Mouse (Mus musculus) lung, postnatal 10 days (tissue): ENCODE data around the gene Gxylt2.

Source experiments
- DNase-seq: peaks from one replicate; pipeline ENCODE4 v3.0.0; 2021

Gene Gxylt2

DNA sequence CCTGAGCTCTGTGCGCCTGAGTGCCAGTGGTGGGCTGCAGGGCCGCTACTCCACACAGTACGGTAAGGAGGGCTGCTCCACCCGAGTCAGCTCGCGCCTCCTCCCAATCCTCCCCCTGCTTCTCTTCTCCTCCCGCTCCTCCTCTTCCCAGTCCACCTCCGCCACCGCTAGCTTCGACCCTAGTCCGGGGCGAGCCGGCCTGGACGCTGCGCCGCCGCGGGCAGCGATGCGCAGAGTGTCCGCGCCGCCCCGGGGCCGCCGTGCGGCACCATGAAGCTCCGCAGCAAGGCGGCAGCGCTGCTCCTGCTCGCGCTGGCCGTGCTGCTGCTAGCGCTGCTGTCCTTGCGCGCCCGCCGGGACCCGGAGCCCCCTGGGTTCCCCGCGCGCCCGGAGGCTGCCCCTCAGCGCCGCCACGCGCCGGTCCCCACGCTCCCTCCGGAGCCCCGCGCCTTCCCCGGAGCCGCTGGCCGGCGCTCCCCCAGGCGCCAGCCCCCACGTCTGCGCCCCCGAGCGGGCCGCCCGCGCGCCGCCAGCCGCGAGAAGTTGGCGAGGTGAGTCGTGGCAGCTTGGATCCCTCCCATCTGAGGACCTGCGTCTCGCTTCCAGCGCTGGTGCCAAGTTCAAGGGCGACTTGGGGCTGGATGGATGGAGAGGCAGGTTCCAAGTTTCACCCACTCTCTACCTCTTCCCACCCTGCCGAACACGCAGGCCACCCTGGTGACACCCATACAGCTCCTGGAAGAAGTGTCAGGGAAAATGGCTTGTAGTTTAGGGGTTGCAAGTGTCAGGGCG, at the start of gene Gxylt2:
Gene Gxylt2 (plus strand): TSS at position 161 of the 792 bp plus-strand sequence.
- peak; percentile 54 for DNase-seq

DNA sequence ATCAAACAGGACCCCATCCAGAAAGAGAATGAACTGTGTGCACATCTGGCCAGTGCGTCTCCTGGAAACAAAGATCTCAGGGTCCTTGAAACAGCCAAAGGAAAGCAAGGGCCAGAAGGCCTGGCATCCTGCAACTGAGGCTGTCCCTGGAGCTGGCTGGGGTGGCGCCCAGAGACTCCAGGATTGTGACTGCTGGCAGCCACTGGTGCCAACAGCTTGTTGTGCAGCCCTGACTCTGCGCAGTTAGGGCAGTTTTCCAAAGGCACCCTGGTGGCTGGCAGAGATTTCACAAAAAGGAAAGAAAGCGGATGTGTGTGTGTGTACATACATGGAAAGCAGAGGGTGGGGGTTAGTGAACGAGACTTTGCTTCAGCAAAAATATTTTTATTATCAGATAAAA, 44.1 kb upstream of the Gxylt2 start:
- DNase-seq: peak; percentile 68

DNA sequence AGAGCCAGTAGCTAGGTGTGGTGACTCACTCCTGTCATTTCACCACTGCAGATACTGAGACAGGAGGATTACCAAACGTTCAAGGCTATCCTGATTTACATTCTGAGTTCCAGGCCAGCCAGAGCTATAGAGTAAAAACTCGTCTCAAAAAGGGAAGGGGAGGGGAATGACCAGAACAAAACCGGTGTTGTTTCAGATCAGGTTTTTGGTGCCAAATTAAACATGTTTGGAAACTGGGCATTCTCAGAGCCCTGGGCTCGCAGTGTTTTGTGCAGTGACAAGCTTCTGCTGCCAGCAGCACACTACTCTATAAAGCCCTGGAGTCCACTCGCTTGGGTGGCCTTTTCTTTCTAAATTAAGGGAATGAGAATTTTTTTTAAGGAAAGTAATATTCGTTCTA, 42.3 kb upstream of the Gxylt2 start:
- no peak for DNase-seq

DNA sequence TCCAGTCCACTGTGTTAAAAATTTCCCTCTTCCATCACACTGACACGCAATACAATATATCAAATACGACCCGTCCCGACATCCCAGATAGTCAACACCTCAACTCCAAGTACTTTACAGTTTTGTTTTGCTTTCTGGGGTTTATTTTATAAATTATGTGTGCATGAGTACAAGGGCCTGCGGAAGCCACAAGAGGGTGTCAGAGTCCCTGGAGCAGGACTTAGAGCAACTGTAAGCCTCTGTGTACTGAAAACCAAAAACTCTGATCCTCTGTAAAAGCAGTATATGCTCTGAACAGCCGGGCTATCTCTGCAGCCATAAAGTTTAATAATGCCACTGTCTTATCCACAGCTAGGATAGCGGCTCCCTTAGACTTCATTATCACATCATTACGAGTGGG, 36.9 kb upstream of the Gxylt2 start:
- peak; percentile 10 for DNase-seq

DNA sequence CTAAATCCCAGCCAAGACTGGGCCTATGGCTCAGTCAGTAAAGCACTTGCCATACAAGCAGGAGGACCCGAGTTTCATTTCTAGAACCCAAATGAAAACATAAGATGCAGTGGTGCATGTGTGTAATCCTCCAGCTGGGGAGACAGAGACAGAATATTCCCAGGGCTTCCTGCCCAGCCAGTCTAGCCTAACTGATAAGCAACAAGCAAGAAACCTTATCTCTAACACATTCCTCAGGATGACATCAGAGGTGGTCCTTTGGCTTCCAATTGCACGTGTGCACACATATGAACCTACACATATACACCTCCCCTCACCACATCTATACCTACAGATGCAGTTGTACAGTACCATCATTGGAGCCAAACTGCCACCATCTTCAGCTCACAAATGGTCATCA, 35.7 kb upstream of the Gxylt2 start:
- no peak for DNase-seq

DNA sequence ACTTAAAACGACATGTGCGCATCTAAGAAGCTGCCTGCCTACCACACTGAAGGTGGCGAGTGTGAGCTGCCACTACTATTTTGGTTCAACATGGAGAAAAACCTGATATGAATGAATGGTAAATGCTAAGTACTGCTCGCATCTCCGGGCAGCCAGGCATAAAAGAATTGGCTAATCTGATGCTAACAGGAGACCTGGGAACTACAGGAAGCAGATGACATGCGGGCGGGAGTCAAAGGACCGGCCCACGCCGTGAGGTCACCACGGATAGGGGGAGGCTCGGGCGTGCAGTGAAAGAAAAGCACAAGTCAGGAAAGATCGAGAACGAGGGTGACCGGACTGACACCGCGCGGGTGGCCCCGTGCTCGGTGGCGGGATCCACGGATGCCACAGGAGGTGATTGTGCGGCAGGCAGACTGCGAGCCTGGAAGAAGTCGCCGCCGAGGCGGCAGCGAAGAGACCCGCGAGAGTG, 34.1 kb upstream of the Gxylt2 start:
- peak; percentile 67 for DNase-seq

DNA sequence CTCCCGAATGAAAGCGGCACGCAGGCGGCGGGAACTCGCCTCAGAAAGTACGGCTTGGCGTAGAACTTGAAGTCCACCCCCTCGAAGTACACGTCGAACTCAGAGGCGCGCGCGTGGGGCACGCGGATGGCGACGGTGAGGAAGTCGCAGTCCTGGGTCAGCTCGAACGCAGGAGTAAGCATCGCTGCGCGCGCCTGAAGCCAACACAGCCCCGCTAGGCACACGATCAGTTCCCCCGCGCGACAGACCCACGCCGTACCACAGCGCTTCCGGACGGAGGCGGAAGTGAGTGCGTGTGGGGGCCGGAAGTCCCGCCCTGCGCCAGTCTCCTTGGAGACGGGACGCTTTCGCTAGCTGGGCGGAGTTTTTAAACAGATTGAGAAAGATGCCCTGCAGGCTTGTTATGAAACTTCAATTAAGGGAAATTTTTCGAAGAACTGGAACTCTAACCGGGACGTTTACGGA, 33.6 kb upstream of the Gxylt2 start, which contains the start of gene Shq1:
Gene Shq1 (minus strand): TSS at position 278 of the 465 bp plus-strand sequence.
- peak; percentile 93 for DNase-seq

DNA sequence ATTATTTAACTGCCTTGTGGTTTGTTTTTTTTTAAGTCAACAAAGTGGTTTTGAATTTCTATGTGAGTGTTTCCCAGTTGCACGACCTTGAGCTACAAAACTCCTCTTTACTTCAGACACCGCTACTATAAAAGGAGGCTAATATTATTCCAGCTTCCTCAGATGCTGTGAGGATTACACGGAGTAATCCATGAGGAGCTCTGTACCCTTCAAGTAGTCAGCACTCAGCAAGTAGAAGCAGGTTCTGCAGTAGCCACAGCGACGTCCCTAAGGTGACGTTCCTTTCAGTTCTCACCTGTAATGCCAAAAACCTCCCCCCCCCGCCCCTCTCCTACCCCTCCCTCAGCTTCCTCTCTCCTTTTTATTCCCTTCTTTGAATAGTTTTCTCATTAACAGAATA, 33.1 kb upstream of the Gxylt2 start:
- no peak for DNase-seq

DNA sequence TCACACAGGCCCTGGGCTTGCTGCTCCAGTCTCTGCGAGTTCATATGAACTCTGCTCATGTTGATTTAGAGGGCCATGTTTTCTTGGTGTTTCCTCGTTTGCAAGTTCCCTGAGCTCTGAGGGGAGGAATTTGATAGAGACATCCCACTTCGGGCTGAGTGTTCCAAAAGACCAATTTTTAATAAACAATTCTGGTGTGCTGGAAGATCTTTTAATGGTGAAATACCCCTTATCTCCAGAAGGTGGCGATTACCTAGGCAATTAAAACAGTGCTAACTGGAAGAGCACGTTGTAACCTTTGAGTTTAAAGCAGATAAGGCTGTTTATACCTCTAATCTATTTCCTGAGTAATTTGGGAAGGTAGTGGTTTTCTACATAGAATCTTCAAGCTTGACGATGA, 29.6 kb upstream of the Gxylt2 start:
- DNase-seq: peak; percentile 37

DNA sequence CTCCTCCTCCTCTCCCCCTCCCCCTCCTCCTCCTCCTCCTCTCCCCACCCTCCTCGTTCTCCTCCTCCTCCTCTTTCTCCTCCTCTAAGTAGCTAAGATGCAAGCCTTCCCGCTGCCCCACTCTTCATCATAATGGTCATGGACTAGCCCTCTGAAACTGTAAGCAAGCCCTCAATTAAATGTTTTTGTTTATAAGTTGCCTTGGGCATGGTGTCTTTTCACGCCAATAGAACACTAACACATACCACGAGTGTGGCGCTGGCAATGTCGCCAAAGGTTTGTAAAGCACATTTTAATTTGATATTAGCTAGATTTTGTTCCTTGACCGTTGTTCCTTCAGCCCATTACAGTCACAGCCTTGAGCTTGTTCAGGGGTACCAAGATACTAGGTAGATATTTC, 28.1 kb upstream of the Gxylt2 start:
- no peak for DNase-seq

DNA sequence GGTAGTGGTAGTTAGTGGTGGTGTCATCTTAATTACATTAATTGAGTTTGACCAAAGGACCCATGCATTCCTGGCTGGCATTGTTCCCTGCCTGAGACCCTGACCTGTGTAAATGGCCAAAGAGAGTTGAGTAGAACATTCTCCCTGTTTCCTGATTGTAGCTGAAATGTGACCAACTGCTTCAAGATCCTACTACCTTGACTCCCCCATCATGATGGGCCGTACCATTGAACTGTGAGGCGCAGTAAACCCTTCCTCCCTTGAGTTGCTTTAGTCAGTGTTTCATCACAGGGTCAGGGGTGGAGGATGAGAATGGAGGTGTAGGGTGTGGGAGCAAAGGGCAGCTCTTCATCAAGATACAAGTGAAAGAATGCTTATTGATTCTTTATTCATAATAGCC, 25.9 kb upstream of the Gxylt2 start:
- DNase-seq: no peak

DNA sequence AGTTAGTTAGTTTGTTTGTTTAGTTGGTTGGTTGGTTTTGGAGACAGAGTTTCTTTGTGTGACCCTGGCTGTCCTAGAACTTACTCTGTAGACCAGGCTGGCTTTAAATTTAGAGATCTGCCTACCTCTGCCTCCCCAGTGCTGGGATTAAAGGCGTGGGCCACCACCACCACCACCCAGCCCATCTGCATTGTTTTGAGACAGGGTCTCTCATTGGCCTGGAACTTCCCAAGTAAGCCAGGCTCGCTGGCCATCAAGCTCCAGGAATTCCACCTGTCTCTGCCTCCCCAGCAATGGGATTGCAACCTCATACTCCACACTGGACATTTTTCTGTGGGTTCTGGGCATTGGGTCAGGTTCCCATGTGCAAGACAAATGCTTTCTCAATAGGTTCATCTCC, 18.2 kb upstream of the Gxylt2 start:
- no peak for DNase-seq

DNA sequence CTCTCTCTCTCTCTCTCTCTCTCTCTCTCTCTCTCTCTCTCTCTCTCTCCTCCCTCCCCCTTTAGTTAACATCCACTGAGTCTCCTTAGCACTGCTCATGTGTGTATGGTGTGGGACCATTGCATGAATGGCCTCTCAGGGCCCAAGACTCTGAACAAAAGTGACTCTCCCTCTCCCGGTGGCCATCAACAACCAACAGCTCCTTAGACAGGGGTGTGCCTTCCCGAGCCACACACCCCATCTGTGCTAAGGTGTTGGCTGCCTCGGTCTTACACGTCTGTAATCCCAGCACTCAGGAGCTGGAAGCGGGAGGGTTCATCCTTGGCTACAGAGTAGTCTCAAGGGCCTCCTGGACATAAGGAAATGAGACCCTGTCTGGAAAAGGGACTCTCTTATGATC, 4.5 kb upstream of the Gxylt2 start:
- no peak for DNase-seq

DNA sequence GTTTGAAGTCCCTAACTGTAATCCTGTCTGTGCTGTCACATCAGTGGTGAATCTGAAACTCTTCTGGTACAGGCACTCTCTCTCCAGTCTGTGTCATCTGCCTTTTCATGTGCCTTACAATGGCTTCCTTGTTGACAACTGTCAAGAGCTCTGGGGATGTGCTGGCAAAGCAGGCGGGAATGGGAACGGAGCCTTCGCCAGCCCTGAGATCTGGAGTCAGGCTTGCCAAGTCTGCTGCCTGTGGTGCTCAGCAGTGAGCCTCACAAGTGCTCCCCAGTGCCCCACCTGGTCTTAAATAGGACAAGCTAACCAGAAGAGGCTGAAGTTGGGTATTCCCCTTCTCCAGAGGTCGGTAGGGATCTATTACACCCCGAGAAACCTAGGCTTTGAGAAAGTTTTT, 3.8 kb upstream of the Gxylt2 start:
- no peak for DNase-seq

DNA sequence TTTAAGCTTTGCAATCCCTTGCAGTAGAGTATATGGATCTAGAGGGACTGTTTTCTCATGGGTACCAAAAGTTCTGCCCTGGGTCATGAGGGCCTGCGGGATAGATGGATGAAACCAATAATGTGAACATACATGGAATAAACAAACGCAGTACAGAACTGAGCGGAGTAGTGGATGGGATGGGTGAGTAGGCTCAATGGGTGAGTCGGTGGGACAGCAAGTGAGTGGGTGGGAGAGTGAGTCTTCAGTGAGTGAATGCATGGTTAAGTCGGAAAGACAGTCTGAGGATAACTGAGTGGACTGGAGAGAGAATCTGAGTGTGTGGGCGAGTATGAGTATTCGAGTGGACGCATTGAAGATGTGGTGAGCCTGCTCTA, 349 bp upstream of the Gxylt2 start:
- no peak for DNase-seq

DNA sequence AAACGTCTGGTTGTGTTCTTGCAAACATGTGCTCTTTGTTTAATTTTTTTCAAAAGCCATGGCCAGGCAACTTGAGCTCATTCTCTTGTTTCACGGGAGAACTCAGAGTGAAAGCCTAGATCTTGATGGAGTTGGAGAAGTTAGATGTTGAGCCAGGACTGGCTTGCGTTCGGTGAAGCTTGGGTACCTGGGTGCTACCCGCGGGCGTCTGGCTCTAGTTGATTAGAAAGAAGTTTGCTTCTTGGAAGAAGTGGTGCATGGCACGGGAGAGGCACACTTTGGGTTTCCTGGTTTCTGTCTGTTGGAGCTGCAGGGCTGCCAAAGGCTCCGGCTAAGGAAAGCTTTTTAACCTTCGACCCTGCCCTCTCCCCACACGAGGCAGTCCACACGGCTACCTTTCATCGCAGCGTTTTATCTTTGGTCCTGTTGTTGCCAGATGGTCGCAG, 855 bp downstream of the Gxylt2 start:
- DNase-seq: no peak

DNA sequence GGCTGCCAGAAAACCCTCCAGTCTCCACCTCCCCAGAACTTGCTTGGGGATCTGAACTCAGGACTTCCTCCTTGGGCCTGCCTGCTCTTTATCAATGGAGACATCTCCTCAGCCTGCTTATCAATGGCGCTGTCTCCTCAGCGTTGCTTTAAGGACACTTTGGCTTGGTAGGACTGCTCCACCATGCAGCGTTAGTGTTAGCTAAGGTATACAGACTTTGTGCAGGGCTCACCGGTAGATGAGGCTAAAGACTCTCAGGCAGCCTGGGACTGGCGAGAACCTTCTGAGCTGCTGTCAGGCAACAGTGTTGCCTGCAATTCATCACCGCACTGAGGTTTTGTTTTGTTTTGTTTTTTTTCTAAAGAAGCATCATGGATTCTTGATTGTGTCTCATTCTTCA, 2.3 kb downstream of the Gxylt2 start:
- no peak for DNase-seq

DNA sequence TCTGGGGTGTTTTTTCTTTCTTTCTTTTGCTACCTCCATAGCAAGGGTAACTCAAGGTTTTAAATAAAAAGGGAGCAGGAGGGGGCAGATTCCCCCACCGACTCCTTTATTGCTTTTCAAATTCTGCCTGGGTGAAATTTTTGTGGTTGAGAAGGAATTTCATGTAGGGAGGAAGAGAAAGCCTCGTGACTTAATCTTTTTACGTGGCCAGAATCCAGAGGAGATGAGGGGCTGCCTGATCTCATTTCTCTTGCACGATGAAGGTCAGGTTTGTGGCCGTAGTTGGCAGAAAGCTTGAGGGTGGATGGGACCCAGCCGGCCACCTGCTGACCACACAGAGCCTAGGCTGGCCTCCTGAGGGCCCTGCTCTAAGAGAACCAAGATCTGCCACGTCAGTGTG, 3.0 kb downstream of the Gxylt2 start:
- no peak for DNase-seq

DNA sequence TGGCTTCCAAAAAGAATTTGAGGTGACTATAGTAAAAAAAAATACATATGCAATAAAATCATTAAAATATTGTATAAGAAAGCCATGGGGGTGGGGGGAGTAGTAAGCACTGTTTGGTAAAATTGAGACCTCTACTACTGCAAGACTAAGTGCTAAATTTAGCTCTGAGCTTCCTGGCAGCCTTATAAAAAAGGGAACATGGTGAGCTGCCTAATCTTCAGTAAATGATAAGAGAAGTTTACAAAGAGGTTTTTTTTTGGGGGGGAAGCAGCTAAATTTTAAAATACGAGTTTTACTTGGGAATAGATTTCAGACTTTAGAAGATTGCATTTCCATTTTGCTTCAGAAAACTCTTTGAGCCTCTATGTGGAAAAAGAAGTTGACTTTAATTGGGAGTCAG, 3.7 kb downstream of the Gxylt2 start:
- DNase-seq: no peak

DNA sequence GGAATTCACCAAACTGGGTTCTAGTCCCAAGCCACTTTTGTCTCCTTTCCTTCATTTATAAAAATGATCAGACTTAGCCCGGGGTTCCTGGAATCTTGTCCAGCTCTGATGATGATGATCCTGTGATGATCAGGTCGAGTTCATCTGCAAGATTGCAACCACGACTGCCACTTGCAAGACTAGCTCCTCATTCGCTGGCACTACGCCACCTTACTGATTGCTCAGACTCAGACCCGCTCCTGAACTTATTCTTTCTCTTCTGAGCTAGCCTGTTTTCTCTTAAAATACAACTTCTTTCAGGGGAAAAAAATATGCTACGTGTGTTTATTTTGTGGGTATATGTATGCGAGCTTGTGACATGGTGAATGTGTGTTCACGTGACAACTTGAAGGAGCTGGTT, 4.5 kb downstream of the Gxylt2 start:
- peak; percentile 19 for DNase-seq

DNA sequence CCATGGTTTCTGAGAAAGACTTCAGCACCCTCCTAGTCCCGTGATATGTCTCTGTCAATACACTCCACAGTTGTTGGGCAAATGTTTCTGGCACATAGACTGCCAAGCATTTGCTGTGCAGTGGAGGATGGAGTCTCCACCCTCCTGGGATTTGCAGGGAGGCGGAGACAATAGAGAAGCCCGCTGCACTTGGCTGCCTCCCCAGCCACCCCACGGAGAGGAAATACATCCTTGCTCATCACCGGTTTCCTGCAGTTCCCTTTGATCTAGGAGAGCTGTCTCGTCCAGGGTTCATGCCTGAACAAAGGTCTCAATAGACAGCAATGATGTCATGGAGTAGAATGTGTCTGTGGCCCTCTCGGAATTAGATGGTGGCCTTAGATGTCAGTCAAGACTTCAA, 4.9 kb downstream of the Gxylt2 start:
- DNase-seq: peak; percentile 84

DNA sequence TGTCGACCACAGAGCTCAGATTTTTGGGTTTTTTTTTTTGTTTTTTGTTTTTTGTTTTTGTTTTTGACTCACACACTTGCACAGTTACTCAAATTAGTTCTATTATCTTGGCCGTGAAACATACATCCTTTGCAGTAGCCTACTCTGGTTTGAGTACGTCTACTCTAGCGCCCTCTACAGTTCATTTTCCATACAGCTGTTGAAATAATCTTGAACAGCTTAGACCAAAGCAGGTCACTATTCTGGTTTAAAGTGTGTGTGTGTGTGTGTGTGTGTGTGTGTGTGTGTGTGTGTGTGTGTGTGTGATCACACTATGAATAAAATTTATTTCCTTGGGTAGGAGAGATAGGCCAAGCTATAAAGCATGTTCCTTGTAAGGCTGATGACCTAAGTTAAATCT, 5.6 kb downstream of the Gxylt2 start:
- DNase-seq: no peak

DNA sequence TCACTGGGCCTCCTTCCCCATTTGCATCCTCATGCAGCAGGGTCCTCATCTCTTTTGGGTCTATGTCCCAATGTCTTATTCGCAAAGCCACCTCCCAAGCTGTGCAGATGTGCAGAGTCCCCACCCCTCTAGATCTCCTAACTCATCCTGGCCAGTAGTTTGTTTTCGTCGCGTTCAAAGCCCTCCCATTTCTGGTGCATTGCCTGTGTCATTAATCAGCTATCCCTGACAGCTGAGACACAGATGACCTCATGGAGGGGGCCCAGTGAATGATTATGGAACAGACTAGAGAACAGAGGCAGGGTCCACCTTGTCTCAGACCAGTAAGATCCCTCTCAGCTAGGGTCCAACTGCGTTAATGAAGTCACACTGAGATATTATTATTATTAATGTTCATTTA, 6.3 kb downstream of the Gxylt2 start:
- no peak for DNase-seq

DNA sequence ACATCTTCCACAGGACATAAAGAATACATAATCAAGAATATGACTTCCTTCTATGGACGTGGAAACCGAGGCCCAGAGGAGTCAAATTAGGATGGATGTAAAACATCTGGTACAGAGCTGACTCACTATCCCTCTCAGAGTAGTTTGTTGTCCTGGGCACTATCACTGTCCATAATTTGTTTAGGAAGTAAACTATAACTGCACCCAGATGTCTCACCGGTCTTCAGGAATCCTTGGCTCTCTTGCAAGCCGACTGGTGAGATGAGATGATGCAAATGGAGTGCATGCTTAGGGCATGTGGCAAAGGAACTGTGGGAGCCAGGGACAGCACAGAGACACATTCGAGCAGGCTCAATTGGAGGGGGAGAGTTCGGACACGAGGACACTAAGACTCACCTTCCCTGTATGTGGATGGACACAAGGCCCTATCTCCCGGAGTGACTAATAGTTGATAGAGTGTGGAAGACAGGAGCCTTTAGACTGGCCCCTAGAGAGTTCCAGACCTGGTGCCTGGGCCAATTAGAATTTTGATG, 10.8 kb downstream of the Gxylt2 start:
- no peak for DNase-seq

DNA sequence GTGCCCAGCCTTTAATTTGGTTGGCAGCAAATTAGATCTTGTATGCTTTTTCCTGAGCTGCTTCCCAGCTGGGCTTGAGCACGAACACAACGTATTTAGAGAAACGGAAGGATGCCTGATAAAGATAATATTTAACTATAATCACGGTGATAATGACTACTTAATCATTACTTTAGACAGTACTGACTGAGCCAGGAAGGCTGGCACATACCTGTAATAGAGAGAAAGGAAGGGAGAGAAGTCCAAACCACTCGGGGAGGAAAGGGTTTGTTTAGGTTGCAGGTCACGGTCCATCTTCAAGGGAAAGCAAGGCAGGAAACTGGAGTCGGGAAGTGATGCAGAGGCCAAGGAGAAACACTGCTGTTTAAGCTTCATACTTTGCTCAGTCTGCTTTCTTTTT, 11.6 kb downstream of the Gxylt2 start:
- peak; percentile 33 for DNase-seq
